Mouse (Mus musculus) heart, embryonic 16.5 days (tissue): ENCODE measurements around the gene Pwwp2a. TPM values are rescaled to one million over a fixed set of nuclear protein-coding genes. Genes with fewer than 3 reads are reported as not detected.

Experiments used
- ATAC-seq: fragments of 200-750 bp; cut with Nextera tagmentation; replicated peaks from 2 replicates; pipeline ENCODE4 v1.8.0; 2017; ENCODE audit warnings: moderate number of reproducible peaks; ENCODE audit not compliant: insufficient read depth, low FRiP score; ENCODE audit errors: extremely low read depth
- H3K27ac ChIP-seq: fragments of 300-500 bp; sonication (generic); 2 replicates; pipeline ENCODE4 v1.5.1; 2014; ENCODE audit warnings: mild to moderate bottlenecking, low read length, control low read depth, moderate library complexity
- H3K27me3 ChIP-seq: fragments of 300-500 bp; sonication (generic); 2 replicates; pipeline ENCODE4 v1.6.1; 2014; ENCODE audit warnings: low read length, mixed read lengths; ENCODE audit not compliant: control insufficient read depth, insufficient read depth
- H3K36me3 ChIP-seq: fragments of 300-500 bp; sonication (generic); 2 replicates; pipeline ENCODE4 v1.6.1; 2014; ENCODE audit not compliant: control insufficient read depth, insufficient read depth
- H3K4me1 ChIP-seq: fragments of 300-500 bp; sonication (generic); 2 replicates; pipeline ENCODE4 v1.6.1; 2014; ENCODE audit warnings: low read length, mixed read lengths; ENCODE audit not compliant: control insufficient read depth, insufficient read depth
- H3K4me2 ChIP-seq: fragments of 300-500 bp; sonication (generic); 2 replicates; pipeline ENCODE4 v1.6.1; 2014; ENCODE audit warnings: low read depth, mild to moderate bottlenecking, control low read depth, low read length
- H3K4me3 ChIP-seq: fragments of 300-500 bp; sonication (generic); 2 replicates; pipeline ENCODE4 v1.5.1; 2014; ENCODE audit warnings: mild to moderate bottlenecking, control low read depth, low read length
- H3K9ac ChIP-seq: fragments of 300-500 bp; sonication (generic); 2 replicates; pipeline ENCODE4 v1.6.1; 2014; ENCODE audit warnings: low read length, control low read depth
- H3K9me3 ChIP-seq: fragments of 300-500 bp; sonication (generic); replicated peaks from 2 replicates; pipeline ENCODE4 v1.6.1; 2016; ENCODE audit warnings: low read length; ENCODE audit not compliant: control insufficient read depth
- WGBS: fragments of 180-500 bp; shearing (Covaris S2); extraction: QIAGEN DNeasy Blood & Tissue Kit; methylation state at CpG from one replicate; pipeline ENCODE4 v1.1.7; 2014; 5-methylcytosine and 5-hydroxymethylcytosine counted together
- polyA plus RNA-seq: library from polyadenylated mRNA; unstranded; fragments of >200 nt; fragmentation: Nextera tagmentation; extraction: Ambion mirVana; gene quantifications from 2 replicates; pipeline ENCODE4 v1.2.1, GENCODE M21; 2015

Gene Pwwp2a
- polyA plus RNA-seq, 1 experiment from 2014 or later = 15.5 TPM

DNA sequence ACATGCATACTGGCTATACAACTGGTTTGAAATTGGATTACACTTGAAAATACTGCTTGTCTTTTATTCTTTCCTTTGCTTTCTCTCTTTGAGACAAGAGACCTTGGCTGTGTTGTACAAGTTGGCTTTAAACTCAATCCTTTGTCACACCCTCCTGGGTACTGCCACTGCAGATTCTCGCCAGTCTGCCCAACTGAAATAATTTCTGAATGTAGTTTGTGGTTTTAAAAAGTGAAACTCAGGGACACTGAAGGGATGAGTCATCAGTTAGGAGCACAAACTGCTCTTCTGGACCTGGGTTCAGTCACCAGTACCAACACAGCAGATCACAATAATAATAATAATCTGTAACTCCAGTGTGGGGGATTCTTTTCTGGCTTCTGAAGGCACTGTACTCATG lies 21.8 kb downstream of the Pwwp2a start:
- 0 out of 2 replicates have a peak overlapping the region, but pooled peaks have one; percentile 15 for H3K4me2 ChIP-seq
- H3K27me3 ChIP-seq = no peaks in the 10 kb centered on the region
- WGBS = 72% methylated on average over 1 of the region's 1 CpGs
- peaks cover 23% of the 10 kb centered on the region for H3K36me3 ChIP-seq
- H3K9ac ChIP-seq = no peak overlapping the region
- peaks cover 10% of the 10 kb centered on the region for H3K4me1 ChIP-seq
- no peak overlapping the region for H3K4me3 ChIP-seq
- no peaks in the 10 kb centered on the region for H3K9me3 ChIP-seq
- ATAC-seq = no peak
- H3K27ac ChIP-seq = peak overlapping the region; percentile 65

- no peak for ATAC-seq
- whole genome bisulfite sequencing = 85% methylated on average over 10 of the region's 10 CpGs
- Histone ChIP-seq H3K4me1 (peaks cover 10% of the 10 kb centered on the region), H3K4me3 (no peak overlapping the region), H3K9me3 (no peaks in the 10 kb centered on the region), H3K27ac (no peak overlapping the region), H3K27me3 (no peaks in the 10 kb centered on the region), H3K36me3 (peaks cover 21% of the 10 kb centered on the region), H3K4me2 (no peak overlapping the region), H3K9ac (no peak overlapping the region)
Measured at GRCm38 (mm10) chr11:43705751-43706150, 24.0 kb downstream of the Pwwp2a start.

DNA sequence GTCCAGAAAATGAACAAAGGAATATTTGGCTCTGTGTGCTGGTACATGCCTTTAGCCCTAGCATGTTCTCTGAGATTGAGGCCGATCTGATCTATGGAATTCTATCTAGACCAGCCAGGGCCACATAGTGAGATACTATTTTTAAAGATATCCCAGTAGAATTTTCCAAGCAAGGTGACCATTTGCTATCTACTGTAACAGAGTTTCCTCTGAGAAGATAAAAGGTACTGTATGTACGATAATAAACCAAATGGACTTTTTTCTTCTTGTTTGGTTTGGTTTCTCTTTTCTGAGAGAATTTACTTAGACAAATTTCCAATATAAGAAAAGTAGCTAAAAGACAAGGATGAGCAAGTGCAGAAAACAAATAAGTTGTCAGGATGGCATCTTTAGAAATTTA lies 26.6 kb downstream of the Pwwp2a start:
- peak overlapping the region; percentile 9; the same call in 1 of the 2 replicates for H3K4me2 ChIP-seq
- H3K4me3 ChIP-seq = no peak overlapping the region
- H3K27ac ChIP-seq = peak overlapping the region; percentile 68
- 43% methylated on average over 2 of the region's 2 CpGs for WGBS
- no peak overlapping the region for H3K9ac ChIP-seq
- peaks cover 10% of the 10 kb centered on the region for H3K4me1 ChIP-seq
- no peaks in the 10 kb centered on the region for H3K27me3 ChIP-seq
- peaks cover 21% of the 10 kb centered on the region for H3K36me3 ChIP-seq
- no peaks in the 10 kb centered on the region for H3K9me3 ChIP-seq
- peak; percentile 18; the same call in 1 of the 2 replicates for ATAC-seq

GRCm38 (mm10) chr11:43712178-43712577 lies 30.4 kb downstream of the Pwwp2a start:
- Histone ChIP-seq H3K27me3 (no peaks in the 10 kb centered on the region), H3K27ac (no peak overlapping the region), H3K4me1 (peaks cover 6% of the 10 kb centered on the region), H3K36me3 (peaks cover 10% of the 10 kb centered on the region), H3K4me3 (no peak overlapping the region), H3K4me2 (no peak overlapping the region), H3K9me3 (no peaks in the 10 kb centered on the region), H3K9ac (no peak overlapping the region)
- WGBS = 88% methylated on average over 4 of the region's 4 CpGs
- no peak for ATAC-seq

DNA sequence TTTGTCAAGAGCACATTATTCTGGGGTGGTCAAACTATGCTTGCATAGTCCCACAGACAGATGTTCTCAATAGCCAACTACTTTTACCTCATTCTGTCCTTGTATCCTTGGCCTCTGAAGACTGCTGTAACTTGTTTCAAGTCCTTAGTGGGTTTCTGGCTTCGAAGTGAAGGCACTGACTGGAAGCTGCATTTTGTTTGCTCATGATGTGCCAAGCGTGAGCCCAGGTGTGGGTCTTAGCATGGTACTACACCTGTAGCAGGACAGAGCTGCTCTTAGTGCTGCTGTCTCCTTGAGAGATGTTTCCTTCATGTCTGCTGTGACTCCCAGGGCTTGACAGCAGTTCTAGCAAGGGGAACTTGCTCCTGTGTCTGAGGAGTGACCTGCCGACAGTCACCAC lies 41.6 kb downstream of the Pwwp2a start:
- ATAC-seq = no peak
- no peaks in the 10 kb centered on the region for H3K27me3 ChIP-seq
- WGBS = 91% methylated on average over 3 of the region's 3 CpGs
- H3K9ac ChIP-seq = no peak overlapping the region
- H3K4me3 ChIP-seq = no peak overlapping the region
- peaks cover 21% of the 10 kb centered on the region for H3K36me3 ChIP-seq
- H3K4me1 ChIP-seq = peaks cover 9% of the 10 kb centered on the region
- H3K9me3 ChIP-seq = no peaks in the 10 kb centered on the region
- no peak overlapping the region for H3K27ac ChIP-seq
- no peak overlapping the region for H3K4me2 ChIP-seq

DNA sequence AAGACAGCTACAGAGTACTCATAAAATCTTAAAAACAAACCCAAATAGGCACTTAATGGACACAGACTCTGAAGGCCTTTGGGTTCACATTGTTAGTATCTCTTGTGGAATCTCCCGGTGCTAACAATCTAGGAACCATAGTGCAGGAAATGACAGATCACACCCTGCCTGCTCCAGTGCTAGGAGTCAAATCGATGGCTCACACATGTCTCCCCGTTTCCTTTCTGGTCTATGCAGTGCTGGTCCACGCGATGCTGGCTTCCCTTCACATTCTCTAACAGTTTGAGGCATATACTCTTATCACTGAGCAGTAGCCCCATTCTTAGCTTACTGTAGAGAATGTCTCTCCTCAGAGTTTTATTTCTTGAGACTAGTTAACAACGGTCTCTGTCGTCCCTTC lies 46.0 kb downstream of the Pwwp2a start:
- H3K4me1 ChIP-seq = peaks cover 4% of the 10 kb centered on the region; the same call in 1 of the 2 replicates
- H3K9me3 ChIP-seq = no peaks in the 10 kb centered on the region
- H3K9ac ChIP-seq = no peak overlapping the region
- no peaks in the 10 kb centered on the region for H3K27me3 ChIP-seq
- H3K36me3 ChIP-seq = peaks cover 27% of the 10 kb centered on the region
- H3K4me3 ChIP-seq = no peak overlapping the region
- H3K27ac ChIP-seq = no peak overlapping the region
- WGBS = 65% methylated on average over 7 of the region's 7 CpGs
- H3K4me2 ChIP-seq = no peak overlapping the region
- ATAC-seq = no peak

GRCm38 (mm10) chr11:43728737-43729301 lies 47.0 kb downstream of the Pwwp2a start:
- Histone ChIP-seq H3K36me3 (peaks cover 32% of the 10 kb centered on the region), H3K27me3 (no peaks in the 10 kb centered on the region), H3K27ac (no peak overlapping the region), H3K9me3 (no peaks in the 10 kb centered on the region), H3K9ac (no peak overlapping the region), H3K4me2 (no peak overlapping the region), H3K4me3 (no peak overlapping the region), H3K4me1 (peaks cover 4% of the 10 kb centered on the region; the same call in 1 of the 2 replicates)
- WGBS = 75% methylated on average over 7 of the region's 7 CpGs
- no peak for ATAC-seq

DNA sequence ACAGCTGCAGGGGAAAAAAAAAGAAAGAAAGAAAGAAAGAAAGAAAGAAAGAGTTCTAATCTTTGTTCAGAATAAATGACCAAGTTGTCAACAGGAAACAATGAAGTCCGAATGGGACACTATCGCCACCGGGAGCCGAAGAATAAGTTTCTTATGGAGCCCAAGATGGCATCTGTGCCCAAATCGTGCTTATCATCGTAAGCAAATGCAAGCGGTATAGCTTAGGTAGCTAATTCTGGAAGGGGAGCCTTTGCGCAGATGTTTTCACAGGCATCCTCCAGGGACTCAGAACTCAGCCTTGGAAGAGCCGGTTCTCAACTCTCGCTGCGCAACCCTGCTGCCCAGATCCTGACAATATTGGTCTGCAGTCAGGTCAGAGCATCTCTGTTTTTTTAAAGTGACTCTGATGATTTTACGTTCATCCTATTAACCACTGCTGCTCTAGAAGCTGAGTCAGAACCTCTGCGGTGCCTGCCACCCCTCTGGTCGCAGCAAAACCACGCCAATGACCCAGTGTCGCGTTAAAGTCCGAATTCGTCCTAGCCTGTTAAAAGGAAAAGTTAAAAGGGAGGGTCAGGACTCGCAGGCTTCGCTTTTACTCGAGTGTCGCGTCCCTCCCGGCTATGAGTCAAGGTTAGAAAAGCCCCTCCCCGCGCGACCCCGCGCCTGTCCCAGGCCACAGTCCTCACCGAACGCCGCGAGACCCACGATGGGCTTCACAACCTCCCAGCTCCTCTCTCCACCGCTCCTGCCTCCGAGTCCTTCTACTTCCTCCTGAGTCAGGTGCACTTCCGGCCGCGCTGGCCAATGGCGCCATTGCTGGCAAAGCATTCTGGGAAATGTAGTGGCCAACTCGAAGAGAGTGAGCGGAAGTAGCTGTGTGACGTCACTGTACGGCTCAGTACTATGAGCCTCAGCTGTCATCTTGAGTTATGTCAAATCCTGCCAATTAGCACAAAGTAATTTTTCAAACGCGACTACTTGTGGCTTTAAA lies 65.7 kb downstream of the Pwwp2a start, which contains the start of gene Ttc1:
Ttc1 (minus strand) TSS at position 776 of the 994 bp plus-strand sequence.
- Histone ChIP-seq H3K4me1 (peaks cover 8% of the 10 kb centered on the region), H3K9ac (peak within 1 kb of the TSS; percentile 84), H3K9me3 (no peaks in the 10 kb centered on the region), H3K4me3 (peak within 1 kb of the TSS; percentile 78), H3K27me3 (no peaks in the 10 kb centered on the region), H3K36me3 (peaks cover 16% of the 10 kb centered on the region), H3K27ac (peak within 1 kb of the TSS; percentile 74), H3K4me2 (peak within 1 kb of the TSS; percentile 98)
- peak; percentile 99 for ATAC-seq
- 2% methylated on average over 47 of the region's 47 CpGs for WGBS

GRCm38 (mm10) chr11:43751542-43751941 lies 69.7 kb downstream of the Pwwp2a start:
- Histone ChIP-seq H3K27me3 (no peaks in the 10 kb centered on the region), H3K27ac (no peak overlapping the region), H3K4me2 (no peak overlapping the region), H3K36me3 (no peaks in the 10 kb centered on the region), H3K9me3 (no peaks in the 10 kb centered on the region), H3K4me3 (no peak overlapping the region), H3K4me1 (peaks cover 8% of the 10 kb centered on the region), H3K9ac (no peak overlapping the region)
- 72% methylated on average over 2 of the region's 2 CpGs for WGBS
- ATAC-seq = no peak
